ENCODE assay signal across 8 mouse cellular contexts in genomic region chr8:120563348-120563724, GRCm38 (mm10). TPM values are rescaled to one million over a fixed set of nuclear protein-coding genes. Genes with fewer than 3 reads are reported as not detected.
A peak's percentile ranks its signal among the peaks of the same experiment; 100 is the strongest.
DNase-seq lines count a peak whose midpoint lies in the region; ATAC-seq and TF ChIP-seq lines count a peak whose summit lies in the region.

No protein-coding gene starts in this region.

- ATAC-seq in intestine, embryonic 16.5 days = peak; percentile 30
- 0 out of 2 replicates have a peak, but pooled peaks have one; percentile 15 for ATAC-seq in neural tube, embryonic 14.5 days (ENCODE audit: low read depth)

- H3K9ac ChIP-seq in intestine, embryonic 16.5 days (ENCODE audit: low read depth, low read length) = peak overlapping the region; percentile 48
- H3K9ac ChIP-seq in neural tube, embryonic 14.5 days (replicated peaks; ENCODE audit: low read depth, low read length) = no peak overlapping the region

- H3K27ac ChIP-seq in left cerebral cortex, adult 2 months = peak overlapping the region; percentile 71
- peak overlapping the region; percentile 71 for H3K27ac ChIP-seq in intestine, embryonic 16.5 days (ENCODE audit: low read length)
- peak overlapping the region; percentile 81 for H3K27ac ChIP-seq in neural tube, embryonic 14.5 days (ENCODE audit: low read depth, low read length)

- no peaks in the 10 kb centered on the region for H3K9me3 ChIP-seq in intestine, embryonic 16.5 days (ENCODE audit: control insufficient read depth, low read length)
- no peaks in the 10 kb centered on the region for H3K9me3 ChIP-seq in neural tube, embryonic 14.5 days (ENCODE audit: control insufficient read depth, low read length)

- peaks cover 21% of the 10 kb centered on the region for H3K36me3 ChIP-seq in intestine, embryonic 16.5 days (ENCODE audit: control insufficient read depth, insufficient read depth, low read length)
- H3K36me3 ChIP-seq in neural tube, embryonic 14.5 days (ENCODE audit: control insufficient read depth, insufficient read depth, low read length) = peaks cover 8% of the 10 kb centered on the region

- H3K27me3 ChIP-seq in intestine, embryonic 16.5 days (replicated peaks; ENCODE audit: control insufficient read depth, insufficient read depth, low read length) = no peaks in the 10 kb centered on the region
- no peaks in the 10 kb centered on the region for H3K27me3 ChIP-seq in neural tube, embryonic 14.5 days (ENCODE audit: control insufficient read depth, insufficient read depth, low read length)

- no peak overlapping the region for H3K4me3 ChIP-seq in left cerebral cortex, adult 2 months
- H3K4me3 ChIP-seq in intestine, embryonic 16.5 days (ENCODE audit: low read length) = no peak overlapping the region
- H3K4me3 ChIP-seq in neural tube, embryonic 14.5 days (ENCODE audit: low read depth, low read length) = no peak overlapping the region

- peaks cover 51% of the 10 kb centered on the region for H3K4me1 ChIP-seq in intestine, embryonic 16.5 days (ENCODE audit: control insufficient read depth, insufficient read depth, low read length)
- H3K4me1 ChIP-seq in neural tube, embryonic 14.5 days (ENCODE audit: control insufficient read depth, insufficient read depth, low read length) = peaks cover 73% of the 10 kb centered on the region

- WGBS in intestine, embryonic 16.5 days = 24% methylated on average over 8 of the region's 8 CpGs
- 9% methylated on average over 8 of the region's 8 CpGs for WGBS in neural tube, embryonic 14.5 days

- DNase-seq in left cerebral cortex, adult 2 months (ENCODE audit: extremely low spot score in 1 of 2, low spot score in 2 of 2) = no peak
- DNase-seq in left cerebral cortex, adult 11 months (ENCODE audit: low spot score) = no peak
- DNase-seq in embryo, embryonic 9.5 days (ENCODE audit: extremely low spot score) = peak; percentile 65
- no peak for DNase-seq in Muller cell, postnatal 12 days (ENCODE audit: inconsistent ontology term)
- DNase-seq in spleen, adult 12 weeks (ENCODE audit: low spot score) = no peak
- DNase-seq in urinary bladder, postnatal 10 days (ENCODE audit: low spot score) = no peak

- intact Hi-C loops in left cerebral cortex, adult 2 months (cut with DNase I) = no loop called here

- no peak for TF ChIP-seq CTCF in left cerebral cortex, adult 2 months (IDR thresholded peaks at IDR 0.05)

- H3K4me2 ChIP-seq in intestine, embryonic 16.5 days (ENCODE audit: low read depth, low read length) = no peak overlapping the region
- no peak overlapping the region for H3K4me2 ChIP-seq in neural tube, embryonic 14.5 days (ENCODE audit: low read depth, low read length)

RNA-seq across cellular contexts. Expression of gene Gins2, which starts 25.8 kb away (rescaled TPM):
- 1 to 10 TPM; 1.0 to 2.9 TPM for total RNA-seq in left cerebral cortex, adult 2 months (2021)
- polyA plus RNA-seq in intestine, embryonic 16.5 days (2015; fragmentation: Nextera tagmentation; extraction: Ambion mirVana) = 75.1 and 87.5 TPM in 2 replicates
- 10.5 and 13.1 TPM in 2 replicates for polyA plus RNA-seq in neural tube, embryonic 14.5 days (2014; fragmentation: Nextera tagmentation; extraction: Ambion mirVana)
